Mouse (Mus musculus) forebrain, embryonic 15.5 days (tissue): ENCODE measurements around the gene Tsc1. TPM values are rescaled to one million over a fixed set of nuclear protein-coding genes. Genes with fewer than 3 reads are reported as not detected.

Experiments
- ATAC-seq: fragments of 200-750 bp; cut with Nextera tagmentation; replicated peaks from 2 replicates; pipeline ENCODE4 v1.8.0; 2017; ENCODE audit warnings: mild to moderate bottlenecking, moderate TSS enrichment, moderate library complexity
- H3K27ac ChIP-seq: fragments of 300-500 bp; sonication (generic); replicated peaks from 2 replicates; pipeline ENCODE4 v1.5.1; 2015; ENCODE audit warnings: mild to moderate bottlenecking, inconsistent platforms
- H3K27me3 ChIP-seq: fragments of 300-500 bp; sonication (generic); 2 replicates; pipeline ENCODE4 v1.6.1; 2015; ENCODE audit warnings: inconsistent platforms
- H3K36me3 ChIP-seq: fragments of 300-500 bp; sonication (generic); 2 replicates; pipeline ENCODE4 v1.6.1; 2015; ENCODE audit warnings: mild to moderate bottlenecking, inconsistent platforms
- H3K4me1 ChIP-seq: fragments of 300-500 bp; sonication (generic); 2 replicates; pipeline ENCODE4 v1.6.1; 2015; ENCODE audit warnings: inconsistent platforms
- H3K4me2 ChIP-seq: fragments of 300-500 bp; sonication (generic); replicated peaks from 2 replicates; pipeline ENCODE4 v1.6.1; 2015; ENCODE audit warnings: mild to moderate bottlenecking, inconsistent platforms
- H3K4me3 ChIP-seq: fragments of 300-500 bp; sonication (generic); 2 replicates; pipeline ENCODE4 v1.5.1; 2015; ENCODE audit warnings: mild to moderate bottlenecking, inconsistent platforms
- H3K9ac ChIP-seq: fragments of 300-500 bp; sonication (generic); replicated peaks from 2 replicates; pipeline ENCODE4 v1.6.1; 2015; ENCODE audit warnings: mild to moderate bottlenecking, inconsistent platforms
- H3K9me3 ChIP-seq: fragments of 300-500 bp; sonication (generic); 2 replicates; pipeline ENCODE4 v1.6.1; 2016; ENCODE audit warnings: inconsistent platforms
- WGBS: fragments of 180-500 bp; shearing (Covaris S2); methylation state at CpG from one replicate; pipeline ENCODE4 v1.1.7; 2015; ENCODE audit warnings: mixed read lengths; 5-methylcytosine and 5-hydroxymethylcytosine counted together
- polyA plus RNA-seq: library from polyadenylated mRNA; unstranded; fragments of >200 nt; fragmentation: Nextera tagmentation; extraction: Ambion mirVana; gene quantifications from 2 replicates; pipeline ENCODE4 v1.2.1, GENCODE M21; 2015

Gene Tsc1
- polyA plus RNA-seq, 1 experiment from 2014 or later, result 35.8 TPM

GRCm38 (mm10) chr2:28676005-28676404, 35.0 kb downstream of the Tsc1 start:
- Histone ChIP-seq H3K27ac (no peak overlapping the region), H3K36me3 (peaks cover 89% of the 10 kb centered on the region), H3K4me1 (no peaks in the 10 kb centered on the region), H3K9ac (no peak overlapping the region), H3K4me2 (no peak overlapping the region), H3K9me3 (no peaks in the 10 kb centered on the region), H3K4me3 (no peak overlapping the region), H3K27me3 (no peaks in the 10 kb centered on the region)
- WGBS, result 94% methylated on average over 8 of the region's 8 CpGs
- ATAC-seq, result no peak

GRCm38 (mm10) chr2:28680710-28681109, 39.7 kb downstream of the Tsc1 start:
- Histone ChIP-seq H3K9me3 (no peaks in the 10 kb centered on the region), H3K4me1 (0 out of 2 replicates have a peak, but pooled peaks cover 3% of the 10 kb centered on the region), H3K9ac (no peak overlapping the region), H3K36me3 (peaks cover 87% of the 10 kb centered on the region), H3K27ac (no peak overlapping the region), H3K4me2 (no peak overlapping the region), H3K27me3 (no peaks in the 10 kb centered on the region), H3K4me3 (no peak overlapping the region)
- no peak for ATAC-seq
- WGBS, result 19% methylated on average over 4 of the region's 4 CpGs

- H3K9me3 ChIP-seq, result no peaks in the 10 kb centered on the region
- ATAC-seq, result no peak
- WGBS, result 63% methylated on average over 4 of the region's 4 CpGs
Observed at GRCm38 (mm10) chr2:28681718-28682117, 40.7 kb downstream of the Tsc1 start.

GRCm38 (mm10) chr2:28685895-28686294, 44.9 kb downstream of the Tsc1 start:
- 88% methylated on average over 7 of the region's 7 CpGs for WGBS
- ATAC-seq, result no peak
- peaks cover 66% of the 10 kb centered on the region for H3K36me3 ChIP-seq

More at GRCm38 (mm10) chr2:28681718-28682117, 40.7 kb downstream of the Tsc1 start:
- H3K4me1 ChIP-seq, result 0 out of 2 replicates have a peak, but pooled peaks cover 3% of the 10 kb centered on the region
- H3K9ac ChIP-seq, result no peak overlapping the region
- no peak overlapping the region for H3K4me2 ChIP-seq
- H3K36me3 ChIP-seq, result peaks cover 85% of the 10 kb centered on the region
- H3K27me3 ChIP-seq, result no peaks in the 10 kb centered on the region
- H3K4me3 ChIP-seq, result no peak overlapping the region
- no peak overlapping the region for H3K27ac ChIP-seq

GRCm38 (mm10) chr2:28688431-28688830, 47.4 kb downstream of the Tsc1 start:
- H3K36me3 ChIP-seq, result peaks cover 42% of the 10 kb centered on the region
- no peaks in the 10 kb centered on the region for H3K9me3 ChIP-seq
- H3K4me1 ChIP-seq, result no peaks in the 10 kb centered on the region
- no peak overlapping the region for H3K4me2 ChIP-seq
- no peak overlapping the region for H3K9ac ChIP-seq
- no peak for ATAC-seq
- H3K4me3 ChIP-seq, result no peak overlapping the region
- WGBS, result 49% methylated on average over 3 of the region's 3 CpGs
- H3K27me3 ChIP-seq, result no peaks in the 10 kb centered on the region
- no peak overlapping the region for H3K27ac ChIP-seq

More at GRCm38 (mm10) chr2:28685895-28686294, 44.9 kb downstream of the Tsc1 start:
- no peaks in the 10 kb centered on the region for H3K9me3 ChIP-seq
- no peak overlapping the region for H3K27ac ChIP-seq
- no peak overlapping the region for H3K4me2 ChIP-seq
- 0 out of 2 replicates have a peak, but pooled peaks cover 3% of the 10 kb centered on the region for H3K4me1 ChIP-seq
- H3K4me3 ChIP-seq, result no peak overlapping the region
- H3K27me3 ChIP-seq, result no peaks in the 10 kb centered on the region
- no peak overlapping the region for H3K9ac ChIP-seq

- Histone ChIP-seq H3K4me1 (no peaks in the 10 kb centered on the region), H3K27ac (no peak overlapping the region), H3K36me3 (peaks cover 4% of the 10 kb centered on the region), H3K4me3 (no peak overlapping the region), H3K27me3 (no peaks in the 10 kb centered on the region), H3K9me3 (no peaks in the 10 kb centered on the region), H3K4me2 (no peak overlapping the region), H3K9ac (no peak overlapping the region)
- ATAC-seq, result no peak
- 80% methylated on average over 9 of the region's 9 CpGs for WGBS
Observed at GRCm38 (mm10) chr2:28692692-28693091, 51.7 kb downstream of the Tsc1 start.

- Histone ChIP-seq H3K9ac (no peak overlapping the region), H3K4me2 (no peak overlapping the region), H3K27me3 (no peaks in the 10 kb centered on the region), H3K9me3 (no peaks in the 10 kb centered on the region), H3K4me1 (peaks cover 10% of the 10 kb centered on the region), H3K36me3 (no peaks in the 10 kb centered on the region), H3K27ac (no peak overlapping the region), H3K4me3 (no peak overlapping the region)
- 59% methylated on average over 5 of the region's 5 CpGs for WGBS
- no peak for ATAC-seq
Observed at GRCm38 (mm10) chr2:28698566-28698965, 57.5 kb downstream of the Tsc1 start.

- ATAC-seq, result peak; percentile 86
- Histone ChIP-seq H3K4me1 (peaks cover 10% of the 10 kb centered on the region), H3K27me3 (no peaks in the 10 kb centered on the region), H3K27ac (peak within 1 kb of the TSS; percentile 38; the same call in 1 of the 2 replicates), H3K4me3 (peak within 1 kb of the TSS; percentile 58), H3K9me3 (no peaks in the 10 kb centered on the region), H3K9ac (peak within 1 kb of the TSS; percentile 68), H3K36me3 (no peaks in the 10 kb centered on the region), H3K4me2 (peak within 1 kb of the TSS; percentile 93)
- WGBS, result under 1% methylated on average over 53 of the region's 53 CpGs
Observed at GRCm38 (mm10) chr2:28699361-28700335, 58.6 kb downstream of the Tsc1 start, which contains the start of the genes Spaca9 and Ak8. Gene Spaca9, minus strand, starts transcription at chr2:28699727. Gene Ak8, plus strand, starts transcription at chr2:28700164.

- peaks cover 10% of the 10 kb centered on the region for H3K4me1 ChIP-seq
- no peak overlapping the region for H3K9ac ChIP-seq
- WGBS, result 68% methylated on average over 8 of the region's 8 CpGs
- no peaks in the 10 kb centered on the region for H3K27me3 ChIP-seq
- H3K36me3 ChIP-seq, result no peaks in the 10 kb centered on the region
- no peak overlapping the region for H3K27ac ChIP-seq
- H3K4me2 ChIP-seq, result no peak overlapping the region
- no peak overlapping the region for H3K4me3 ChIP-seq
- ATAC-seq, result no peak
- no peaks in the 10 kb centered on the region for H3K9me3 ChIP-seq
Observed at GRCm38 (mm10) chr2:28701646-28702262, 60.7 kb downstream of the Tsc1 start.

GRCm38 (mm10) chr2:28706106-28706636, 65.1 kb downstream of the Tsc1 start:
- 76% methylated on average over 8 of the region's 8 CpGs for WGBS

GRCm38 (mm10) chr2:28706787-28707186, 65.8 kb downstream of the Tsc1 start:
- Histone ChIP-seq H3K27me3 (no peaks in the 10 kb centered on the region), H3K9ac (no peak overlapping the region), H3K4me2 (no peak overlapping the region), H3K4me3 (no peak overlapping the region), H3K4me1 (no peaks in the 10 kb centered on the region), H3K9me3 (no peaks in the 10 kb centered on the region), H3K36me3 (no peaks in the 10 kb centered on the region), H3K27ac (no peak overlapping the region)
- WGBS, result 76% methylated on average over 6 of the region's 6 CpGs
- ATAC-seq, result no peak

More at GRCm38 (mm10) chr2:28706106-28706636, 65.1 kb downstream of the Tsc1 start:
- H3K4me1 ChIP-seq, result no peaks in the 10 kb centered on the region
- no peaks in the 10 kb centered on the region for H3K36me3 ChIP-seq
- ATAC-seq, result no peak
- no peak overlapping the region for H3K27ac ChIP-seq
- no peaks in the 10 kb centered on the region for H3K27me3 ChIP-seq
- no peak overlapping the region for H3K4me3 ChIP-seq
- no peaks in the 10 kb centered on the region for H3K9me3 ChIP-seq
- H3K9ac ChIP-seq, result no peak overlapping the region
- no peak overlapping the region for H3K4me2 ChIP-seq

- Histone ChIP-seq H3K36me3 (no peaks in the 10 kb centered on the region), H3K4me3 (no peak overlapping the region), H3K27ac (no peak overlapping the region), H3K4me1 (no peaks in the 10 kb centered on the region), H3K9me3 (no peaks in the 10 kb centered on the region), H3K4me2 (no peak overlapping the region), H3K27me3 (no peaks in the 10 kb centered on the region), H3K9ac (no peak overlapping the region)
- WGBS, result 87% methylated on average over 8 of the region's 8 CpGs
- no peak for ATAC-seq
Observed at GRCm38 (mm10) chr2:28713036-28713435, 72.0 kb downstream of the Tsc1 start.
